Mouse (Mus musculus) gastrocnemius, postnatal 36 days (tissue): ENCODE measurements around the gene Gpr179. TPM values are rescaled to one million over a fixed set of nuclear protein-coding genes. Genes with fewer than 3 reads are reported as not detected.
A peak's percentile ranks its signal among the peaks of the same experiment; 100 is the strongest.
"Not testable (repeated sequence)": the region's sequence is repeated elsewhere in the genome, so short reads cannot be mapped to it uniquely, and the experiment has no call there.

Experiments
- DNase-seq, 2 experiments: peaks; one replicate each; pipeline ENCODE4 v3.0.0; 2022
- intact Hi-C: fragments of 180-260 bp; cut with DNase I; formaldehyde crosslinking; loops from one replicate; pipeline ENCODE4 v1.15.1; 2025
- total RNA-seq, 2 experiments: library from RNA; stranded (reverse); gene quantifications; 2 replicates each; pipeline ENCODE4 v1.2.3; 2021

Gpr179 gene
- total RNA-seq, 2 experiments from 2014 or later, result 0.03 TPM; not detected in 1

DNA sequence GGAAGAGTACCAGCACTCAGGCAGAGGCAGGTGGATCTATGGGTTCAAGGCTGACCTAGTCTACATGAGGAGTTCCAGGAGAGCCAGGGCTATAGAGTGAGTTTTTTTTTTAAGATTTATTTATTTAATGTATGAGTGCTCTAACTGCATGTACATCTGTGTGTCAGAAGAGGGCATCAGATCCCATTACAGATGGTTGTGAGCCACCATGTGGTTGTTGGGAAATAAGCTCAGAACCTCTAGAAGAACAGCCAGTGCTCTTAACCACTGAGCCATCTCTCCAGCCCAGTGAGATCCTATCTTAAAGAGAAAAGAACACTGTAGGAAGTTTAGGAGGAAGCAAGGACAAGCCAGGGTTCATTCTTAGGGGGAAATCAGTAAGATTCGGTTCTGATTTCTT, 21.6 kb downstream of the Gpr179 start:
- DNase-seq, result no peak
- intact Hi-C loops, result no loop called here

DNA sequence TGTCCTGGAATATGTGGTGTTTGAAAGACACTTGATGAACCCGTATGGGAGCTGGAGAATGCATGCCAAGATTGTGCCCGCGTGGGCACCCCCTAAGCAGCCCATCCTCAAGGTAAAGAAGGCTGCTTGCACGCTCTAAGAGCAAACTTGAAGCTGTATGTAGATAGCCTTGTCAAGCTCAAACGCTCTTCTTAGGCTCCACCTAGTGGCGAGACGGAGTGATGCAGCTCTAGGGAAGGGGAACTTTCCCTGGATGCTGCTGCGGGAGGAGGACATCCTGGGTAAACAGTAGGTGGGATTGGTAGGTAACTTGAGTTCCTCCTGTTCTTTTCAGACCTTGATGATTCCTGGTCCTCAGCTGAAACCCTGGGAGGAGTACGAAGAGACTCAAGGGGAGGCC, 23.7 kb downstream of the Gpr179 start:
- intact Hi-C loops, result loop anchor here (5.0 kb wide), 1 partner anchor 131 kb away; no protein-coding TSS in a partner anchor
- DNase-seq, result peak; percentile 47 to 49

DNA sequence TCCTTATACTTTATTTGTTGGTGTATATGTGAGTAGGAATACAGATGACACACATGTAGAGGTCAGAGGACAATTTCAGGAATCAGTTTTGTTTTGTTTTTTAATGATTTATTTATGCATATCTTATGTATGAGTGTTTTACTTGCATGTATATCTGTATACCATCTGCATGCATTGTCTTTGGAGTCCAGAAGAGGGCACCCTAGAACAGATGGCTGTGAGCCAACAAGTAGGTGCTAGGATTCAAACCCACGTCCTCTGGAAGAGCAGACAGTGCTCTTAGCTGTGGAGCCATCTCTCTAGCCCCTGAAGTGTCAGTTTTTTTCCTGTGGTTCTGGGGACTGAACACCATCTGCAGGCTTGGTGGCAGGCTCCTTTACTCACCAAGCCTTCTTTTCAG, 26.7 kb downstream of the Gpr179 start:
- intact Hi-C loops, result loop anchor here (5.0 kb wide), 1 partner anchor 128 kb away; no protein-coding TSS in a partner anchor
- DNase-seq, result no peak

DNA sequence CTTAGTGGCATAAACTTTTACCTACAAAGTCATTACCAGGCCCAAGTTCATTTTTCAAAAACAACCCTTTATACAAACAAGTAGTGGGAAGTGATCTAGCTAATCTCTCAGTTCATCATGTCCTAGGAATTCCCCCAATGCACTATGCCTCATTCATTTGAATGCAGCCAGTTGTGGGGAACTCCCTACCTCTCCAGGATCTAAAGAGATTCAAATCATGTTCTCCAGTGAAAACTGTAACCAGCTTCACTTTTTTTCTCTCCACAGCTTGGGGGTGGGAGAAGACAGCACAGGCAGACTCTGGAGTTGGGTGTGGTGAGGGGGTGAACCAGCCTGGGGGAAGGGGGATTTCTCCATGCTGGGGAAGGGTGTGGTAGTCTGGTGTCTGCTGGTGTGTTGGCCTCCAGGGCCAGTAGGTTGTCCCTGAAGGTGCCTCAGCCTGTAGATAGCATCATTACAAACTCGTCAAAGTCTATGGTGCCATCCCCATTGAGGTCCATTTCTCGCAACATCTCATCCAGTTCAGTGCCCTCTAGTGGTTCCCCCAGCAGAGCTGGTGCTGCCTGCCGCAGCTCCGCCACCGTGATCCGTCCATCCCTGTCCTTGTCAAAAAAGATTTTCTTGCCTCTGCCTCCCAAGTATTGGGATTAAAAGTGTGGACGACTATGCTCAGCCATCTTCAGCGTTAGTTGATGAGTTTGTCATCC, 29.8 kb downstream of the Gpr179 start:
- intact Hi-C loops, DNase-seq: not testable (repeated sequence)

DNA sequence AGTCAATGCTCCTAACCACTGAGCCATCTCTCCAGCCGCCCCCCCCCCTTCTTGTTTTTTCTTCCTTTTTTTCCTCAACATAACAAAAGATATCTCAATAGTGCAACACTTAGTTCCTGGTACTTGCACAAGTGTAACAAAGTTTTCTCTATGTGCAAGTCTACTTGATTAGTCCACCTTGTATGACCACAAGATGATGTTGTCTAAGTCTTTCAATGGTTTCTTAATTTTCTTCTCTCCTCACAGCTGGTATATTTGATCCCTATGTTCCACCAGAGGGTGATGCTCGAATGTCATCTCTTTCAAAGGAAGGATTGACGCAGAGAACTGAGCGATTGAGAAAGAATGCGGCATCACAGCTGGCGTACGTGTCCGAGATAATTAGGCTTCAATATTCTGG, 30.7 kb downstream of the Gpr179 start:
- no peak for DNase-seq
- intact Hi-C loops, result no loop called here

DNA sequence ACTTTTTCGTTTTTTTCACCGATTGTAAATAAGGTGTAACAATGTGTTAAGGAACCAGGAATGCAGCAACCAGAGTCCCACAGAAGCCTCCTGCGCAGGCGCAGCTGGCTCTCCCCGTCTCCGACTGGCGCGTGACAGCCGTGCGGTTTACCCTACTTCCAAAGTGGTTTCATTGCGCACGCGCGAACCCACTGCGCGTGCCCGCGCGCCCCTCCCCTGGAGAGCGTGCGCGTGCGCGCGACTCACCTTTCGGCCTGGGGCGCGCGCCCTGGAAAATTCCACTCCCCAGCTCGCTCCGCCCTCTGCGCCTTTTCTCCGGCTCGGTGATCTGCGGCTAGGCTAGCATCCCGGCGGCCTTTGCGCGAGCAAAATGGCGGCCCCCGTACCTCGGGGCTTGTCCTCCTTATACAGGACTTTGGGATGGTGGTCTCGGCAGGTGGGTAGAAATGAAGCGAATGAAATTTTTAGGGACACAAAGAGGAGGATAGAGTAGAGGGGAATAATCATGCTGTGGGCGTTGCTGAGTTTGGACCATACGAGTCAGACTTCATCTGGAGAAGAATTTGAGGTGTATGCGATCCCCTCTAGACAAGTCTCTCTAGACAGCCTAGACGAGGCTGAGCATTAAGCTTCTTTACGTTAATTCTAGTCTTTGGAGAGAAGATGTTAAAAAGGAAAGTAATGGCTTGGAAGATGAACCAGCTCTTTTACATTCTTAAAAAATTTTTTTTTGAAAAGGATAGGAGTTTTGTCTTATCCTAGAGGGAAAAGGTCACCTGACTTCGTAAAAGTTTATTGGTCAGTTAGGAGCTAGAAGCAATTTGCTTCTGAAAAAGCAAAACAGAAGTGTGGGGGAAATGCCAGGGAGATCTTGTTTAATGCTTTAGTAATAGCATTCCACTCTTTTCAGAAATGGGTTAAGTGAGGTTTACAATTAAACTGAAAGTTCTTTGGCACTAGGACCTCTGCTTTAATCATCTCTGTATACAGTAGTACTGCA, 36.1 kb downstream of the Gpr179 start, which contains the start of gene Mrpl45:
TSS of gene Mrpl45 (plus strand) at position 213 of the 1,000 bp plus-strand sequence.
- DNase-seq, result peak; percentile 97 to 99
- intact Hi-C loops, result no loop called here

DNA sequence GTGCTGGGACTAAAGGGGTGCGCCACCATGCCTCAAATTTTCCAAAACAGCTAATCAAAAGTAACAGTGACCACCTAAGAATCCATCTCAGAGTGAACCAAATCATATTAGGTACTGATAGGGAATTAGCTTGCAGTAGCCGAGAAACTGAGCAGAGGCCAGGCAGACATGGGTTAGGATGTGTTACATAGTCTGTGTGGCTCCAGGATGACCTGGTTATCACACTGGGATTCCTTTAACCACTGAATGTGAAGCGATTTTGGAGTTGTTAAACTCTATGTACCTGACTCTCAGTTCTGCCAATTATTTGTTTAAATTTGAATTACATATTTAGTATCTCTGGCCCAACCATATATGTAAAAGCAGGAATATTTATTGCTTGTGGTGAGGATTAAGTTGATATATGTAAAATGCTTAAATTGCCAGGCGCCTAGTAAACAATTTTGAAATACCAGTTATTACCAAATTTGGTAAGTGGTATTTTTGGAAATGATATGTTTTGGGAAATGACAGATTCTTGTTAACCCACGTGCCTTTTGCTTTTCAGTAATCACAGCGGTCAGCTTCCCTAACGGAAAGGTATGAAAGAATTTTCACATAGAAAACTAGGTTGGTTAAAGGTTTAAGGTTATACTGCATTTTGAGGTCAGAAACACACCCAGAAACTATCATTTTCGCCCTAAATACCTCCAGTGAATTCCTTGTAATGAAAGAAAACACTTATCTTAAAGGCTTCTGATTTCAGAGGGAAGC, 37.0 kb downstream of the Gpr179 start:
- no peak for DNase-seq
- intact Hi-C loops, result loop anchor here (5.0 kb wide), 1 partner anchor 98 kb away; no protein-coding TSS in a partner anchor

DNA sequence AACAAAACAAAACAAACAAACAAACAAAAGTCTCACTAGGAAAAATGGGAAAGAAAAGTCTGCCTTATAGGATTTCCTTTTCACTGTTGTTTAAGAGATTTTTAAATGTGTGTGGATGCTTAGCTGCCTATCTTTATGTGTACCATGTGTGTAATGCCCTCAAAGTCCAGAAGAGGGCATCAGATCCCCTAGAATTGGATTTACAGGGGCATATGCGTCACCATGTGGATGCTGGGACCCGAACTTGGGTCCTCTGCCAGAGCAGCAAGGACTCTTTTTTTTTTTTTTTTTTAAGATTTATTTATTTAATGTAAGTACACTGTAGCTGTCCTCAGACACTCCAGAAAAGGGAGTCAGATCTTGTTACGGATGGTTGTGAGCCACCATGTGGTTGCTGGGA, 37.8 kb downstream of the Gpr179 start:
- DNase-seq, result no peak
- intact Hi-C loops, result loop anchor here (5.0 kb wide), 1 partner anchor 97 kb away; no protein-coding TSS in a partner anchor

DNA sequence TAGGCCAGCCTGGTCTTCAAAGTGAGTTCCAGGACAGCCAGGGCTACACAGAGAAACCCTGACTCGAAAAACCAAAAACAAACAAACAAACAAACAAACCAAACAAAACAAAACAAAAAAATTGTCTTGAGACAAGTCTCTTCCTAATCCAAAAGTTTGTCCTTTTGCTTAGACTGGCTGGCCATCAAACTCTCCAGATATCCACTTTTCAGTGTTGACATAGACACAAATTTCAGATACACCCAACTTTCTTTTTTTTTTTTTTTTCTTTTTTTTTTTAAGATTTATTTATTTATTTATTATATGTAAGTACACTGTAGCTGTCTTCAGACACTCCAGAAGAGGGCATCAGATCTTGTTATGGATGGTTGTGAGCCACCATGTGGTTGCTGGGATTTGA, 39.0 kb downstream of the Gpr179 start:
- DNase-seq, result not testable (repeated sequence)
- intact Hi-C loops, result loop anchor here (5.0 kb wide), 1 partner anchor 96 kb away; no protein-coding TSS in a partner anchor

DNA sequence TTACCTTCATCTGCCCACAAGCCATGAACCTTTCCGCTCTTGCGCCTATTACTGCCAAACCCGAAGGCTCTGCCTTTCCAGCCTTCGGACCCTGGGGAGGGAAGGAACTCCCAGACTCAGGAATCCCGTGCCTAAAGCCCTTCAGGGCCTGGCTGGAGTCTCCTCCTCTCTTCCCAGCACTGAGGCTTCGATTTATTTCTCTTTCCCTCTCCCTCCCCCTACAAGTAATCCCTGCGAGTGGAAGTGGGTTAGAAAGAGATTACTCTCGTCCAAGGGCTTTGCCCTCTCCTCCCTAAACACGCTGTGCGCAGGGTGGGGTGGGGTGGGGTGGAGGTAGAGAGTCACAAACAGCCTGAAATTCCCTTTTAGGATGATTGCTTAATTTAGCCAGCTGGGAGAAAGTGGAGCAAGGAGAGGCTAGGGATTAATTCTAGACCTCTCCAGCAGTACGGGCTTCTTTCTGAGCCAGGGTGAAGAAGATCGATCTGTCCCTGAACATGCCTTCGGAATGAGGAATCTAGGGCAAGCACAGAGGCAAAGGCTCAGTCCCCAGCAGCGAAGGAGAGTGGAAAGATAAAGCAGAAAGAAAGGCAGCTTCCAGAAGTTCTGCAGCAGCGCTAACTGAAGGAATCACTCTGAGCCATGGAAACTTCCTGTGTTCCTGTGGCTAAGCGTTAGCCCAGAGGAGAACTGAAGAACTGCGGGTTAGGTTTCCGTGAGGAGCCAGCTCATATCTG, 40.8 kb downstream of the Gpr179 start:
- intact Hi-C loops, result loop anchor here (1.0 to 5.0 kb wide), 2 partner anchors 31 to 94 kb away; partner anchors contain the start of gene Npepps
- DNase-seq, result peak; percentile 23 to 37

DNA sequence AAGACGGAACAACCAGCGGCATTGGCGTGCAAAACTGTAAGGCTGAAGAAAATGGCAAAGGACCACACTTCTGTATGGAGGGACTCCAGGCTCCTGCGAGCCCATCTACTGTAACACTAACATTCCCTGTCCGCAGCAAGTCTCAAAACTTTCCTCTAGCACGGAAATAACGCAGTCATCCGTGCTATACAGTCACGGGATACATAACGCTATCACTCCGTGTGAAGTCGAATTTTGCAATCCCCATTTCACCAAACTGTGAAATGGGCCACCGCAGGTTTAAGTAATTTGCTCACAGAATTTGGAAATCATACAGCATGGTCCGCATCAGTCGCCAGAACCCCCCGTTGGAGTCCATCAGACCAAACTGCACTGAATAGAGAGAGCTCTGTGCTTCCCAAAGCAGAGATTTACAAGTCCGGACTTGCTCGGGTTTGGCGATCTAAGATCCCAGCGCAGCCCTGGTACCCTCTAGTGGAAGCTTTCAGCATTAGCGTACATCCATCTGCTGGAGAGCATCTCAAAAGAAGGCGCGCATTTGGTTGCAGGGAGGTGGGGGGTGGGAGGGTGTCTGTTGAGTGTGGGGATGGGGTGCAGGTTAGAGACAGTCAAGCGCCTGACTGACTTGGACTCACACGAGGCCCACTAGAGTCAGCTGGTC, 41.8 kb downstream of the Gpr179 start:
- intact Hi-C loops, result loop anchor here (1.0 to 5.0 kb wide), 2 partner anchors 30 to 93 kb away; partner anchors contain the start of gene Npepps
- peak; percentile 63 to 66 for DNase-seq

DNA sequence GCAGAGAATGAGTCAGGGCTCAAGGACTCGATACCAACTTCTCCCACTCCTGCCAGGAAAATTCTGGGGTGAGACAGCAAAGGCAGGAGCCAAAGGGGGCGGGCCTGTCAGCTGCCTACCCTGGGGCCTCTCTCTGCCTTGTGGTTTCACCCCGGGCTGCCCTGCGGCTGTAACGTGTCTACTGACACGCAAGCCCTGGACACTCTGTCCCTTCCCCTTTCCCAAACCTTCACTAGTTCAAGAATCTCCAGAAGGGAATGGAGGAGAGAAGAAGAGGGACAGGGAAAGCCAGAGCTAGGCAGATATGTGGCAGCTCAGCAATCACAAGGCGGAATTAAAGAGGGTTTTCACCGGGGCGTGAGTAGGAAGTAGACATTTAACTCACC, 42.4 kb downstream of the Gpr179 start:
- intact Hi-C loops, result no loop called here
- DNase-seq, result peak; percentile 68 to 81

DNA sequence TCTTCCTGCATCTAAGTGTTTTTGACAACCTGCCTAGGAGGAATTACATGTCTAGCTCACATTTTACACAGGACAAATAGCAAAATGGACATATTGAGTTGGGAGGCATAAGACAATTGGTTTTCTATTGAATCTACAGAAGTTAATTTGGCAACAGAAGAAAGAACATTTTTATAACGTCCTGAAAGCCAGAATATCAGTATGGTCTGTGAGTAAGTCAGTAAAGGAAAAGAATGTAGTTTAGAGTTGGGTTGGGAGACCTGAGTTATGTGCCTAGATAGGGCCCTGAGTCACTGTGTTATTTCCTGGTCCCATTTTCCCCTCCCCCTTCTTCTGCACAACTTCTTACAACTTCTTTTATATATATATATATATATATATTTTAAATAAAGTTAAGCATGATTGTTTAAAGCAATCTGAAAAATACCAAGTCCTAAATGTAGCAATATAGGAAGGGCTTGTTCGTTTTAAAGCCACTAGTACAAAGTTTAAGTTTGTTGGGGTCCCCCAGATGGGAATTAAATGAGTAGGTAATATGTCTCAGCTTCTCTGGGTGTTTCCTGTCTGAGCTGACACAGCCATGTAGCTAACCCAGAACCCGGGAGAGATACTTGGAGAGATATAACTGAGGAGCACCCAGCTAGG, 42.9 kb downstream of the Gpr179 start:
- intact Hi-C loops, result no loop called here

DNA sequence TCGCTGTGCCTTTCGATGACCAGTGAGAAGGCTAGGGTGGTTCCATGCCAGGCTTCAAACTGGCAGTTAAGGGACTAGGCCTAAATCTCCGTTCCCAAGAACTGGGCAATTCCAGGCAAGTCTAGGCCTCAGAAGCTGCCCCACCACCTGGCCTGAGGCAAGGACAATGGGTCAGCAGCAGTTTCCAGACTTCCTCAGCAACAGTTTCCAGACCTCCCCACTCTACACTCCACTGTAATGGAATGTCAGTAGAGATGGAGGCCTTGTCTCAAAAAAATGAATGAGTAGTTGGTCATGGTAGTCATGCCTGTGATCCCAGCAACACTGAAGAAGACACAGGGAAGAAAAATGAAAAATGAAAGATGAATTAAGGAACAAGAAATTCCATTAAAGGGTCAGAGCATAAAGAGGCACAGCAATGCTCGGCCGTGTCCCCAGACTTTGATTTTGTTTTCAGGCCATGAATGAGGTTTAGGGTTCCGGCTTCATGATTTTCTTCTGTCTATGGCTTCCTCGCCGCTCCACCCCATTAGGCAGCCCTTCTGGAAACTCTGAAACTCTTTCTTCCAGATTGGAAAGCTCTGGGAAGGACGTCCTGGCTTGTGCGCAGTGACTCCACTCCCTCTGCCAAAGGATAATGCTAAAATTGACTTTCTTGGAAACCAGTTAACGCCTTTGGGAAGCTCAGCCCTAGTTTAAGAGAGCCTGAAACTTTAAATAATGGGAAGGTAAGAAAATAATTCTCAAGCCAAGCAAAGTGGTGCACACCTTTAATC, 44.4 kb downstream of the Gpr179 start:
- intact Hi-C loops, result no loop called here
- DNase-seq, result no peak

More for the DNA sequence above, 42.9 kb downstream of the Gpr179 start:
- DNase-seq, result no peak

DNA sequence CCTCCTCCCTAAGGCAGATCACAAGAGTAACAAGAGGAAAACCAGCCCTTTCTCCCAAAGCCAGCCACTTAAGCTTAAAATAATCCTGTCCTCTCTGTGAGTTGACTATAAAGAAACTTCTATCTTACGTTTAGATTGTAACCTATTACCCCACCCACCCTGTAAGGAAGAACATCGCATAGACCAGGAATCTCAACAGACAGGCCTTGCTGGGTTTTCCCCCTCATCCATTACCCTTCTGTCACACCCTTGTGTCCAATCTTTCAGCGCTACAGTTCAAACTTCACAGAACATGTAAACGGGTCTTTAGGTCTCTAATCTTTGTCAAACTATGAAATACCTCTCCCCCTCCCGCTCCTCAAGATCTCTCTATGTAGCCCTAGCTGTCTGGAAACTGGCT, 47.2 kb downstream of the Gpr179 start:
- DNase-seq, result no peak
- intact Hi-C loops, result loop anchor here (5.0 kb wide), 1 partner anchor 102 kb away; no protein-coding TSS in a partner anchor

DNA sequence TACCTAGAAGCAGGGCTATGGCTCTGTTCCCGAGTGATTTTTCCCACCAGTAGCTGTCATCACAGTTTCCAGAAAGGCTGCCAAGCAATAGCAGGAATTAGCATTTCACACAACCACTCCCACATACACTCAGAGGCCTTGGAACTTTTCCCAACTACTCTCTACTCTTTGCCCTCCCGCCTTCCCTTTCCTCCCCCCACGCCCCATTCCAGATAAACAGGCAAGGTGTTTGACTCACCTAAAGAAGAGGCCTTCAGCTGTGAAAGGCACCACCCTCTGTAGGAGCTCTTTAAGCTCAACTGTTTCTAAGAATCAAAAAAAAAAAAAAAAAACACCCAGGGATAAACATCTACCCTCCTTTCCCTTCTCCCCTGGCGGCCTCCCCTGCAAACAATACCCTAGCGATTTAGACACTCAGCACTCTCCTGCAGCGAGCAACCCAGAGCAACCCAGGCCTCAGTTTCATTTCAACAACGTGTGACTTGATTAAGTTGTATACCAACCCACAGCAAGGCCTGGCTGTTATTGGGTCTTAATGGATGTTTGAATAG, 49.6 kb downstream of the Gpr179 start:
- intact Hi-C loops, result loop anchor here (5.0 kb wide), 1 partner anchor 100 kb away; no protein-coding TSS in a partner anchor

DNA sequence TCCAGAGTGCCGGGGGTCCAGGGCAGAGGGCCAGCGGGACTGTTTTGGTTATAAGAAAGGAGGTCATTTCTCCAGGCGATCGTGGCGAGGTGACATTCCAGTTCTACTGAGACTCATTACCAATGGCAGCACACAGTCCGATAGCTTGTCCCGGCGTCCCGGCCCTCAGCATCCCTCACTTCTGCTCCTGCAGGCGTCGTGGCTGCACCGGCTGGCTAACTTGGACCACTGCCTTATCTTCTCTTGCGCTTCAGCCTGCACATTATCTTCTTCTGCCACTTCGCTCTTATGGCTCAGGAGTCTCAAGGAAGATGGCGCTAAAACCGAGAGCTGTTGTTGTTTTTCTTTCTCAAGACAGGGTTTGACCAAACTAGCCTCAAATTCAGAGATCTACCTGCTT, 50.5 kb downstream of the Gpr179 start:
- no peak for DNase-seq
- intact Hi-C loops, result loop anchor here (5.0 kb wide), 1 partner anchor 99 kb away; no protein-coding TSS in a partner anchor

More for the DNA sequence above, 49.6 kb downstream of the Gpr179 start:
- peak in 1 of 2 experiments; percentile 27 for DNase-seq
